ENCODE assay signal across 29 mouse cellular contexts in genomic region chr2:124642131-124642530, GRCm38 (mm10).
DNase-seq lines count a peak whose midpoint lies in the region; ATAC-seq and TF ChIP-seq lines count a peak whose summit lies in the region.
"Had no signal": no experiment of that assay in that cellular context is flagged by ENCODE, and none has a peak within 500 bp of the region (broad histone marks: within the 10 kb centered on the region; RNA-seq: fewer than 3 reads in every experiment).

No protein-coding gene starts in this region.

- H3K27me3 ChIP-seq in liver, adult 2 months (ENCODE audit: control insufficient read depth, insufficient read depth, low read length), result no peaks in the 10 kb centered on the region
- no peaks in the 10 kb centered on the region for H3K27me3 ChIP-seq in liver, postnatal 0 days (ENCODE audit: insufficient read depth, low read length)
- H3K27me3 ChIP-seq: forebrain, embryonic 13.5 days; heart, embryonic 12.5 days; heart, embryonic 15.5 days; hindbrain, embryonic 13.5 days; intestine, embryonic 15.5 days; Patski had no signal

- no peak overlapping the region for H3K9ac ChIP-seq in liver, adult 2 months (ENCODE audit: low read depth, low read length)
- H3K9ac ChIP-seq in liver, postnatal 0 days (replicated peaks), result no peak overlapping the region
- H3K9ac ChIP-seq: forebrain, embryonic 13.5 days; heart, embryonic 12.5 days; heart, embryonic 15.5 days; hindbrain, embryonic 13.5 days; intestine, embryonic 15.5 days had no signal

- no peak for ATAC-seq in liver, postnatal 0 days
- ATAC-seq in megakaryocyte, adult 5-6 weeks (ENCODE audit: poor library complexity, severe bottlenecking), result no peak
- no peak for ATAC-seq in granulocyte monocyte progenitor cell, adult 5-6 weeks (replicated peaks; ENCODE audit: poor library complexity, severe bottlenecking)
- ATAC-seq: forebrain, embryonic 13.5 days; forebrain, embryonic 16.5 days; hindbrain, embryonic 16.5 days; intestine, embryonic 15.5 days; Patski had no signal

- no peak for TF ChIP-seq POLR2A in liver, adult 2 months (IDR thresholded peaks at IDR 0.05; ENCODE audit: extremely low read depth, insufficient read depth, low read length)

- no peaks in the 10 kb centered on the region for H3K36me3 ChIP-seq in liver, adult 2 months (ENCODE audit: control insufficient read depth, insufficient read depth, low read length)
- H3K36me3 ChIP-seq in liver, postnatal 0 days (replicated peaks; ENCODE audit: insufficient read depth, low read length), result no peaks in the 10 kb centered on the region
- H3K36me3 ChIP-seq: forebrain, embryonic 10.5 days; heart, embryonic 15.5 days; hindbrain, embryonic 10.5 days; hindbrain, embryonic 13.5 days; intestine, embryonic 15.5 days had no signal

- H3K4me1 ChIP-seq in liver, adult 2 months (ENCODE audit: control insufficient read depth, insufficient read depth, low read length), result peaks cover 1% of the 10 kb centered on the region; the same call in 1 of the 2 replicates
- no peaks in the 10 kb centered on the region for H3K4me1 ChIP-seq in liver, postnatal 0 days (ENCODE audit: insufficient read depth)

- no peak for DNase-seq in gastrocnemius, adult 2 months
- DNase-seq in gastrocnemius, postnatal 25 days, result no peak
- DNase-seq in liver, adult 2 months (ENCODE audit: extremely low read depth, low read depth, low spot score), result peak; percentile 8
- no peak for DNase-seq in liver, postnatal 0 days
- DNase-seq in adipocyte (ENCODE audit: low spot score), result peak; percentile 64
- DNase-seq: adrenal gland, adult 2 months; adrenal gland, postnatal 25 days; cerebellum, adult 11-12 months; cerebellum, adult 8-10 months; cerebellum, postnatal 10 days; cerebellum, postnatal 36 days; embryo, embryonic 11 days; gastrocnemius, postnatal 14 days; heart, postnatal 10 days; heart, postnatal 36 days; kidney, adult 11 months had no signal

- WGBS in liver, adult 2 months, result 47% methylated on average over 3 of the region's 3 CpGs
- WGBS in liver, postnatal 0 days (ENCODE audit: insufficient replicate concordance), result 49% methylated on average over 3 of the region's 3 CpGs

- TF ChIP-seq CTCF in gastrocnemius, adult 2 months (IDR thresholded peaks at IDR 0.05), result no peak
- no peak for TF ChIP-seq CTCF in liver, adult 2 months (IDR thresholded peaks at IDR 0.05; ENCODE audit: low read depth, low read length)
- no peak for TF ChIP-seq CTCF in liver, postnatal 0 days (IDR thresholded peaks at IDR 0.05; ENCODE audit: low read depth)

- H3K79me2 ChIP-seq in liver, adult 2 months (ENCODE audit: control insufficient read depth, insufficient read depth, low read length), result no peaks in the 10 kb centered on the region; the same call in 1 of the 2 replicates

- H3K4me3 ChIP-seq in gastrocnemius, adult 2 months, result no peak overlapping the region
- no peak overlapping the region for H3K4me3 ChIP-seq in liver, adult 2 months (ENCODE audit: insufficient read depth, low read depth, low read length)
- no peak overlapping the region for H3K4me3 ChIP-seq in liver, postnatal 0 days (ENCODE audit: low read depth, low read length)
- H3K4me3 ChIP-seq: erythroblast, embryonic 14.5 days; forebrain, embryonic 10.5 days; forebrain, embryonic 13.5 days; heart, embryonic 12.5 days; heart, embryonic 15.5 days; hindbrain, embryonic 10.5 days; hindbrain, embryonic 13.5 days; intestine, embryonic 15.5 days had no signal

- H3K27ac ChIP-seq in gastrocnemius, adult 2 months, result peak overlapping the region; percentile 4
- no peak overlapping the region for H3K27ac ChIP-seq in liver, adult 2 months (replicated peaks; ENCODE audit: insufficient read depth, low read depth, low read length)
- H3K27ac ChIP-seq in liver, postnatal 0 days (ENCODE audit: low read depth), result no peak overlapping the region
- H3K27ac ChIP-seq: forebrain, embryonic 10.5 days; forebrain, embryonic 13.5 days; heart, embryonic 15.5 days; hindbrain, embryonic 10.5 days; hindbrain, embryonic 13.5 days; intestine, embryonic 15.5 days had no signal

- no peak for TF ChIP-seq EP300 in liver, postnatal 0 days (IDR thresholded peaks at IDR 0.05; ENCODE audit: low read depth)

- intact Hi-C loops in gastrocnemius, adult 2 months (cut with DNase I), result no loop called here

- no peaks in the 10 kb centered on the region for H3K9me3 ChIP-seq in liver, postnatal 0 days (ENCODE audit: low read length)
- H3K9me3 ChIP-seq: forebrain, embryonic 10.5 days; forebrain, embryonic 13.5 days; heart, embryonic 12.5 days; heart, embryonic 15.5 days; hindbrain, embryonic 10.5 days; hindbrain, embryonic 13.5 days; intestine, embryonic 15.5 days had no signal

- no peak overlapping the region for H3K4me2 ChIP-seq in liver, postnatal 0 days (ENCODE audit: low read depth, low read length)
- H3K4me2 ChIP-seq: forebrain, embryonic 13.5 days; heart, embryonic 12.5 days; heart, embryonic 15.5 days; hindbrain, embryonic 13.5 days; intestine, embryonic 15.5 days had no signal

Comparison
In these comparisons a context has a peak if more than half of its experiments do, and no peak if none do; other contexts are left out.
1. DNase-seq: peak in liver, adult 2 months (single experiment) and adipocyte (single experiment); none in gastrocnemius, adult 2 months (single experiment), gastrocnemius, postnatal 25 days (single experiment) and liver, postnatal 0 days (single experiment).